Mouse (Mus musculus): ENCODE measurements around the gene Nkd2.

- TF ChIP-seq GATA1 (IDR thresholded peaks at IDR 0.05; ENCODE audit: borderline replicate concordance, low read length) = no peak
- no peak for TF ChIP-seq FLI1 (IDR thresholded peaks at IDR 0.05; ENCODE audit: low read length)
These were observed 38.2 kb upstream of the Nkd2 start for GRCm38 (mm10) chr13:73885656-73886055.
